Mouse (Mus musculus): ENCODE results near the gene Hyal2. TPM values are rescaled to one million over a fixed set of nuclear protein-coding genes. Genes with fewer than 3 reads are reported as not detected.
A peak's percentile ranks its signal among the peaks of the same experiment; 100 is the strongest.

The Hyal2 gene
- total RNA-seq, 2 experiments from 2014 or later = 39.4 to 47.2 TPM

DNA sequence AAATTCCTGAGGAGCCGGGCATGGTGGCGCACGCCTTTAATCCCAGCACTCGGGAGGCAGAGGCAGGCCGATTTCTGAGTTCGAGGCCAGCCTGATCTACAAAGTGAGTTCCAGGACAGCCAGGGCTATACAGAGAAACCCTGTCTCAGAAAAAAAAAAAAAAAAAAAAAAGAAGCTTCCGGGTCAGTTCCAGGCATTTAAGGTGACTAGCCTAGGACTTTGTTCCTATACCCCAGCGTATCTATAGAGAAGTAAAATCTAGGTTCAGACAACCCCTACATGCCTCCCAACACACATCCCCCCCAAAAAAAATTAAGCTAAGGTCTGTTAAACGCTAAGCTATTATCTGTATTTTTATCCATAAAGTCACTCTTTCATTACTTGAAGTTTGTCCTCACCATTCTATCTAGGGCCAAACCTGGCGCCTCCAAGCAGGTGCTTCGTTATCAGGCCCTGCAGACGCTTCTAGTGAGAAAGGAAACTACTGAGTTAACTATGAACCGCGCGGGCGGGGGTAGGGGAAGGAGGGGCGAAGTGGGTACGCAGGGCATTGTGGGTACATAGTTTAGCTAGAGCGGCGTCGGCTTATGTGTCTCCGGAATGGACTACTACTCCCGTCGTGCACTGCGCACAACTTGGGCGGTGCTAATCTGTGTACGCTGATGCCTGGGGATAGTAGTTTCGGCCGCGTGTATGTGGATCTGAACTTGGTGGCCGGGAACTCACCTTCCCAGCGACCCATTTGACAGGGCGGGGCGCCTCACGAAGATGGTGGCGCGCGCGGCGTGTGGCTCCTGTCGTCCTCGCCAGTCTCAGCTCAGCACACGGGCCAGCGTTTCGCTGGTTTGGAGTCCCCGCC lies 19.5 kb downstream of the Hyal2 start, which contains the start of gene Ifrd2:
TSS of gene Ifrd2 (plus strand) at position 669 of the 859 bp plus-strand sequence.
- peak; percentile 67 to 92 for DNase-seq (ENCODE audit: low spot score in 2 of 2)

DNA sequence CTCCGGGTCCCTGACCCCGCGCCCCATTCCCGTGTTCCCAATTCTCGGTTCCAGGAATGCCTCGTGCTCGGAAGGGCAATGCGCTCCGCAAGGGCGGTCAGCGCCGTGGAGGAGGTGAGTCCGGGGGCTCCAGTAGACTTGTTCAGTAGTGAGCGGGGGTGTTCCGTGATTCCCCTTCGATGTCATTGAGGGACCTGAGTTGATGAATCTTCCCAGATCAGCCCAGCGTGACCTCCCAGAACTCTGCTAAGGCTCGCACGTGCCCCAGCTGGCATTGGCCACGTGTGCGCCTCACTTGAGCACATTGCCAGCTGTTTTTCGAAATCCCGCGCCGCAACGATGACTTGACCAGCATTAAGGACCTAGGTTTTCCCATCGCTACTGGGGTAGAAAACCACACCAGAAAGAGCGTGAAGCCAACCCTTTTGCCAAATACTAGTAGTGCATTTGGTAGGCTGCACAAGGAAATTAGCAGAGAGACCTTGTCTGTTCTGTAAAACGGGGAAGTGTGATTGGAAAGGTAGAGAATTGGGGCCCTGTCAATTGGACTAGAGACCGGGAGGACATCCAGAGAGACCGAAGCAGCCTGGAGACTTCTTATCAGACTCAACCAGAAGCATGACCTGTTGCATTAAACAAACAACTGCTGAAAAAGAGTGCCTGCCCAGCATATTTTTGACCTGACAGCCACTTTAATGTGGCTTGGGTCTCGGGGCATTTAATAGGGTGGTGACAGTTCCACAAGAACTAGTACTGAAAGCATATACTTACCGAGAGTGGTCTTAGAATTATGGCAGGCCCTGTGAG lies 20.3 kb downstream of the Hyal2 start:
- no peak for DNase-seq (ENCODE audit: low spot score in 2 of 2)

- no peak for DNase-seq (ENCODE audit: low spot score in 2 of 2)
Measured at GRCm38 (mm10) chr9:107590058-107590772, 22.5 kb downstream of the Hyal2 start.

DNA sequence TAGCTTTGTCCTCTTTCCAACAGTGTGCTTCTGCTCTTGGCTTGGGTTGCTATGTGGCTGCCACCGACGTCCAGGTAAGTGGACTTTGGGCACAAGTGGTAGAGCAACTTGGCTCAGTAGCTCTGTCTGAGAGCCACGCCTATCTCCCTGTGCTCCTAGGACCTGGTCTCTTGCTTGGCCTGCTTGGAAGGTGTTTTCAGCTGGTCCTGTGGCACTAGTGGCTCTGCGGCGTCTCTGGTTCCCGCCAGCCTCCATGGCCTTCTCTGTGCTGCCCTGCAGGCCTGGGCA lies 23.0 kb downstream of the Hyal2 start:
- no peak for DNase-seq (ENCODE audit: low spot score in 2 of 2)

- no peak for DNase-seq (ENCODE audit: low spot score in 2 of 2)
Measured at GRCm38 (mm10) chr9:107593101-107593976, 25.6 kb downstream of the Hyal2 start.

DNA sequence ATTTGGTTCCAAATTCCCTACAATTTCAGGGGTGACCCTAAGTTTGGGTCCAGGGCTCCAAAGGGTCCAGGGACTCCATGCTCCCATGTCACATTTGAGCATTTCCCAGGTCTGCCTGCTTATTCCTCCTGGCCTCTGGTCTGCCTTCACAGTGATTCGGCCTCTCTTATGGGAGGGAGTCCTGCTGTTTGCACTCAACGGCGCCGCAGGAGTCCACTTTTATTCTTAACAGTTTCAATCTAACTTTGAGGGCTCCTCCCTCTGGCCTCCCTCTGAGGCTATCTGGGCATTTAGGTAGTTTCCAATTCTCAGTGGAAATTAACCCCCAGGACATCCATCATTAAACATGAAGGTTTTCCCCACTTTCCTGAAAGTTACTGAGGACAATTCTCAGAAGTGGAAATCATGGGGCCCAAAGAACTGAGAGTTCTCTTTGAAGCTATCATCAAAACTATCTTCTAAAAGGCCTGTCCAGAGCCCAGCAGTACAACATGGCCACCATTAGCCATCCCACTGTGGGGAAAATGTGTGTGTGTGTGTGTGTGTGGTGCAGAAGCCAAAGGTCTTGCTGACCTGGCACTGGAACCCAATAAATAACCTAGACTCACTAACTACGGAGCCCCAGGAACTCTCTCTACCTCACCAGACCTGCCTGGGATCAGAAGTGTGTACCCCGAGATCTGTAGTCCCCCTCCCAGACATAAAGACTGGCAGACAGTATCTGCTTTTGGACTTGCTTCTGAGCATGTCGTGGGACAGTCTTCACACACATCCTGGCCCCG lies 26.7 kb downstream of the Hyal2 start:
- no peak for DNase-seq (ENCODE audit: low spot score in 2 of 2)

DNA sequence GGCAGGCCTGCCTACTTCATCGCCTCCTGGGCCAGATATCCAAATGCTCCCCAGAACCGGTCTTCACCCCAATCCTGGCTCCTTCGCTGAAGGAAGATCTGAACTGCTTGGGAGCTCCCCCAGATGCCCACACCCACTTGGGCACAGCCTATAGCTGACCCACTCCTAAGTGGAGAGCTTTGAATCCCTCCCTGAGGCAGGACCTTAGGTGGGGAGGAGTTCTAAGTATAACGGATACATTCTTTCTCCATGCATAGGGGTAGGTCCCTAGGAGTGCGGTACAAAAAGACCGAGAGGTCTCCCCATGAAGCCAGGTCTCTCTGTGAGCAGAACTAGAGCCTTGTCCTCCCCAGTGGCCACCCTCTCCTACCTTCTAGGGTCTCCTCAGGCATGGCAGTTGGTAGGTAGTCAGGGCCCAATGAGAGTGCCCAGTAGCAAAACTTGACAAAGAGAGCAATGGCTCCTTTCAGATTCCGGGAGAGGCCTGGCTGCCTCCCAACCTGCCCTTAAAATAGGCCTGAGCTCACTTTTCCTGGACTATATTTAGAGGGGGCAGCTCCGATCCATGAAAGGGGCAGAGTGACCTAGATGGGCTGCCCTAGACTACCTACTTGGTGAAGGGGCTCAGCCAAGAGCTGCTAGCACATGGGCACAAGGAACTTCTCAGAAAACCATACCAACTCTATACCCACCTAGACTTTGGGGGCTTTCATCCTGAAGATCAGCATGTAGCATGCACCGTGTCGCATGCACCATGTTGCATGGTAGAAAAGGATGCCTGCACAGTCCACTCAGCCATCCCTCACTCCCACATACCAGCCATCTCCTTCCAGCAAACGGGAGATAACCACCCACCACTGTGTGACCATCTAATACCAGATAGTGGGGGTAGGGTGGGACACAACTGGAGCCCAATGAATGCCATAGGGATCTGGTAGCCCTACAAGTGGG lies 29.1 kb downstream of the Hyal2 start:
- DNase-seq (ENCODE audit: low spot score in 2 of 2) = no peak

DNA sequence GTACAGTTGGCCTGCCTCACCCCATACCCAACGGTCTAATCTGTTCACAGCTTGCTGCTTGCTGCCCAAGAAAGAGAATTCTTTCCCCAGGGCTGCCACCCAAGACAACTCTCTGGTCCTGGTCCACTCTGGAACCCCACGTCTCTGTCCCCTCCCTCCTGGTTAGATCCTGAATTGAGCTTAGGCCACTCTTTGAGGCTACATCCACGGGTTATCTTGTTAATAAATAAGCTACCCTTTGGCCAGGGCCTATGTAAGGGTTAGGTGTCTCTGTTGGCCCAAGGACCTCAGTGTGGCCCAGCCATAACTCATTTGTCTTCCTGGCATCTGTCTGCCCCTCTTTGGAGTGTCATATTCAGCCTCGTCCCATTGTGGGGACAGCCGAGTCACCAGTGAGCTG lies 30.6 kb downstream of the Hyal2 start:
- no peak for DNase-seq (ENCODE audit: low spot score in 2 of 2)

DNA sequence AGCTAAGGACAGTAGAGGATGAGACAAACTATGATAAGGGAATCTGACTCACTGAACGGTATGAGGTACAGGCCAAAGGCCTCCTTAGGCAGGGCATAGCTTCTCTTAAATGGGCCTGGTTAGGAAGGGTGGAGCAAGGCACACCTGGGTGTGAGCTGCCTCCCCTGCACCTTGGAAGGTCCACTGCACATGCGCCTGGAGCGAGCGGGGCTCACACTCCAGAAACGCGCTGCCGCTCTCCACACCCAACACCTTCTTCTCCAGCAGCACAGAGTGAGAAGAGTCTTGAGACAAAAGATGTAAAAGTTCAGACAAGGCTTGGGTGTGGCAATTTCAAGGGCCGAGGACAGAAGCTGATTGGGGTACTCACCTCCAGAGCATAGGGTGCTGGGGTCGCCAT lies 31.7 kb downstream of the Hyal2 start:
- DNase-seq (ENCODE audit: low spot score in 2 of 2) = no peak

GRCm38 (mm10) chr9:107599842-107600241 lies 32.1 kb downstream of the Hyal2 start:
- no peak for DNase-seq (ENCODE audit: low spot score in 2 of 2)

DNA sequence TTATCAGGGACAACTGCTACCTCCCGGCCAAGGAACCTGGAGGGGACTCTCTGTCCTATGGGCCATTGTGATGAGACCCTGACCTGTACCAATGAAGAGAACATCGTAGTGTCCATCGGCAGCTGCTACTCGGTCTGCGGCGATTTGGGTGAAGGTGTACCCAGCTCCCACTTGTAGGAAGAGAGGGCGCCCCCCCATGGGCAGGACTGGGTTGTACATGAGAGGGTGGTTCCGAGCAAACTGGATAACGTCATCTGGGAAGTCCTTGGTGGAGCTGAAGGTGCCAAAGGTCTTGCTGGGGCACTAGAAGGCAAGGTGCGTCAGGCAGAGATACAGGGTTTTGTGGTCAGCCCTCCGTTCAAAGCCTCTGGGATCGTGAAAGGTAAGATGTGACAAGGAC lies 33.0 kb downstream of the Hyal2 start:
- DNase-seq (ENCODE audit: low spot score in 2 of 2) = no peak

DNA sequence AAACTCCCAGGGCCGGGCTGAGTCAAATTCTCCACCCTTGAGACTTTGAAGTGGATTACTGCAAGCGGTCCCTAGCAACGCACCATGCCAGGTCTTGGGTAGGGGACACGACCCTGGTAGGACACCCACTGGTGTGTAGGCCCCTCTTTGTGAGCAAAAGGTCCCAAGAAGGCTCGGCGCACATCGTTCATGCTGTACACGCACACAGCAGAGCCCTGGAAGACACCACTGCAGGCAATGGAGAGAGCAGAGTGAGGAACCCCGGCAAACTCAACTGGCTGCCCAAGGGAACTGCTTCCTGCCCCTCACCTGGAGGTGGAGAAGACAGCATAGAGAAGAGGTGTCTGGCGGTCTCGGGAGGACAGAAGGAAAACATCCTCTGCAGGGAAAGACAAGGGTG lies 33.5 kb downstream of the Hyal2 start:
- no peak for DNase-seq (ENCODE audit: low spot score in 2 of 2)

DNA sequence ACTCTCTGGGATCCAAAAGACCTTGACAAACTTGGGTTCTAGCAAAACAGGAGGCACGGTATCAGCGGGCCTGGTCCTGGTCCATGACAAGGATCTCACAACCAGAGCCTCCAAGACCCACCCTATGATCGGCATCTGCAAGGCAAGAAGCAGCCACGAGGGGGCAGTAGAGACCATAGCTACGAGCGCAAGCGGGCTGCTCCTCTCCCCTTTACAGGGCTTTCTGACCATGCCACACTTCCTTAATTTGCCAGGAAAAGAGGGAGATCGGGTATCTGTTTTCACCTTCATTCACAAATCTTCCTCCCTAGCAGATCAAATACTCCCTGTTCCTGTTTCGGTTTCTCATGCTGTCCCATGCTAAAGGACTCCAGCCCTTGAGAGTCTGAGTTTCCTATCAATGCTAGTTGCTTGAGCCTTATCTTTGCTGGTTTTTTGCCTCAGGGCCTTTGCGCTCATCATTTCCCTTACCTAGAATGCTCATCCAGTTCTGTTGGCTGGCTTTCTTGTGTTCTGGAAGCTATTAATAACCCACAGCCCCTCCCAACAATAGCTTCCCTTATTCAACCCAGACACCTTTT lies 34.4 kb downstream of the Hyal2 start:
- DNase-seq (ENCODE audit: low spot score in 2 of 2) = peak; percentile 87 to 91

DNA sequence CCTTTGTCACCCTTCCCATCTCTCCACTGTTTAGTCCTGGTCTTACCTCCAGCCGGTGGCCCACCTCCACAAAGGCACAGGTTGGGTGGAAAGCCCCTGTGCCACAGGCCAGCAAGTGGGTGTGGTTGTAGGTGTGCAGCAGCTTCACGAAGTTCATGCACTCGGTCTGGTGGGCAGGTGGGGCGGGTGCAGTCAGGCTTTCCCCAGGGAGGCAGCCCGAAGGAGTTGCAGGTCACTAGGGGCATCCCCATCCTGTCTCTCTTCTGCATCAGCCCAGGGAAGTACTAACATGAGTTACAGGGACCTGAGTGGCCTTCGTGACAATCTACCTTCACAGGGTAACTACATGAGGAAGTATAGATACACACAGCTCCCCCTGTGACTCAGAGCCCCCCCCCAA lies 35.5 kb downstream of the Hyal2 start:
- DNase-seq (ENCODE audit: low spot score in 2 of 2) = no peak

DNA sequence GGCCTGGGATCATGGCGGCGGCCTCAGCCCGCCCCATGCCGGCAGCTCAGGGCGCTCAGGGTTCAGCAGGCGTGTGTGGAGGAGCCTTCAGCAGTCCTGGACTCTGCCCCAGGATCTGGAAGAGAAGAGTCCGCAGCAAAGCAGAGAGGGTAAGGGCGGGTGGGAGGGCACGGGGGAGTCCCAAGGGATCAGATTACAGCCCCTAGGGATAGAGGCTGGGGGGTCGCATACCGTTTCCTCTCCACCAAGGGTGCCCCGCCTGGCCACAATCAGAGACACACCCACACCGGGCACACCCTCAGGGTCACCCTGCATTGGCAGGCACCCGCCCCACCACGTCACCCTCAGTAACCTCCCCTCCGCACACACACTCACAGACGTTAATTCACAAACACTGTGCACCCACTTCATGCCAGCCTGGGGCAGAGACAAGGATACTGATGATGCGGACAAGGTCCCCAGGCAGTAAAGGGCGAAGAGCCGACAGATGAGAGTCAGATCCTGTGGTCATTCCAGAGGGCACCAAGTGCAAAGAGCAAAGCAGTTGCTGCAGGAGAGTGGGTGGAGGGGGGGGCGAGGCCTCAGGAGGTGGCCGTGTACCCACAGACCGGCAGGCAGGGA lies 37.4 kb downstream of the Hyal2 start:
- DNase-seq (ENCODE audit: low spot score in 2 of 2) = no peak

GRCm38 (mm10) chr9:107606591-107606990 lies 38.8 kb downstream of the Hyal2 start:
- no peak for DNase-seq (ENCODE audit: low spot score in 2 of 2)

GRCm38 (mm10) chr9:107607036-107607435 lies 39.3 kb downstream of the Hyal2 start:
- no peak for DNase-seq (ENCODE audit: low spot score in 2 of 2)

DNA sequence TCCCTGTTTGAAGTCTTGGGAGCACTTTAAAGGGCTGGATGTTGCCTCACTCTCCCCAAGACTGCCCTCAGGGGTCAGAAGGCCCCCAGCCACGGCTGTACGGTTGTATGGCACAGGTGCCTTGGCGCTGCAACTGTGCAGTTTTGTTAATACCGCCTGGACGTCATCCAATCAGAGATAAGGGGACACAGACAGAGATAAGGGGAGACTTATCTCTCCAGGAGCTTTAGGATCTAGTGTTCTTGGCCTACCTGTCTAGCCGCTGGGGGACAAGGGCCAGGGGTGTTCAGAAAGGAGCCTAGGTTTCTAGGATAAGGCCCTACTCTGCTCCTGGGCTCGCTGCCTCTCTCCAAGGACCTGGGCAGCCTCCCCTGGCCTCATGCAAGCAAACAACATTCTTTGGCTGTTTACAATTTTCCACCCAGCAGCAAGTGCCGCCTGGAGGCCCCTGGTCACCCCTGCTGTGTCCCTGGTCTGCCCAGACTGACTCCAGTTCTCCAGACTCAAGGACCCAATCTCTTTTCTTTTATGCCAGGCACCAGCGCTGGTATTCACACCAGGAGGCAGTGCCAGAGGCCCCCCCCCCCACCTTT lies 40.0 kb downstream of the Hyal2 start:
- DNase-seq (ENCODE audit: low spot score in 2 of 2) = no peak
